Mouse (Mus musculus): ENCODE data around the gene Fgd6. TPM values are rescaled to one million over a fixed set of nuclear protein-coding genes. Genes with fewer than 3 reads are reported as not detected.
A peak's percentile ranks its signal among the peaks of the same experiment; 100 is the strongest.

The Fgd6 gene
- polyA plus RNA-seq, 1 experiment, result 2.3 TPM

DNA sequence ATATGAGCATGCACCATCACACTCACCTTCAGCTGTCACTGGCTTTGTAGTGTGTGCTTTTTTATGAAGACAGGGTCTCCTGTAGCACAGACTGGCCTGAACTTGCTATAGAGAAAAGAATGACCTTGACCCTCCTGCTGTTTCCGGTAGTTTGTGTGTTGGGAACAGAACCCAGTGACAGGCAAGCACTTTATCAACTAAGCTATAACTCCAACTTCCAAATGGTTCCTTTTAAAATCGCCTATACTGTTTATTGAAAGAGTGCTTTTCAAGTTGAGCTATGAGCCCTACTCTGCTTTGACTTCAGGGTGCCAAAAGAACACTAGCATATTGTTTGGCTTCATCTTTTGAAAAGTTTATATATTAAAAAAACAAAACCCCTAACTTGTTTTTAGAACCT lies 24.8 kb upstream of the Fgd6 start:
- Histone ChIP-seq H3K36me3 (ENCODE audit: control insufficient read depth, insufficient read depth, low read length) (no peaks in the 10 kb centered on the region; the same call in 1 of the 2 replicates), H3K4me1 (ENCODE audit: control insufficient read depth, insufficient read depth, low read length) (peaks cover 4% of the 10 kb centered on the region; the same call in 1 of the 2 replicates), H3K4me3 (ENCODE audit: insufficient read depth, low read depth, low read length) (no peak overlapping the region), H3K27ac (ENCODE audit: insufficient read depth, low read depth, low read length) (no peak overlapping the region), H3K27me3 (replicated peaks; ENCODE audit: control insufficient read depth, insufficient read depth, low read length) (no peaks in the 10 kb centered on the region)
- TF ChIP-seq CTCF (conservative IDR thresholded peaks at IDR 0.05; ENCODE audit: insufficient read depth, insufficient read length, low read depth, low read length) (no peak), POLR2A (IDR thresholded peaks at IDR 0.05; ENCODE audit: low read depth, low read length) (no peak)
- no peak for DNase-seq
- WGBS, result 40% methylated on average over 2 of the region's 2 CpGs

DNA sequence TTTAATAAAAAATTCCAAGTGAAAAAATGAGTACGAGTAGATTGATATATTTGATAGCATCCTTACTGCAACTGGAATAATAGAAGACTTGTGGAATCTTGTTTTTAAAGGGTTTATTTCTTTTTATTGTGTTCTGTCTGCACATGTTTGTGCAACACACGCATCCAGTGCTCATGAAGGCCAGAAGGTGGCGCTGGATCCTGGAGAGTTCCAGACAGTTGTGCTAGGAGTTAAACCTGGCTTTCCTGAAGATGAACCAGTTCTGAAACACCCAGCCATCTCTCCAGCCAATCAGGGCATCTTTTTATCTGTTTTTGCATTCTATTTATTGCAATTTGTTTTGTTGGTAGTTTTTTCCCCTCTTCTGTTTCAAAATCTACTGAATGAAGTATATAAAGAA lies 22.6 kb upstream of the Fgd6 start:
- DNase-seq, result peak; percentile 75
- no peaks in the 10 kb centered on the region for H3K27me3 ChIP-seq (replicated peaks; ENCODE audit: control insufficient read depth, insufficient read depth, low read length)
- no peak overlapping the region for H3K27ac ChIP-seq (ENCODE audit: insufficient read depth, low read depth, low read length)
- peak; percentile 84 for TF ChIP-seq CTCF (conservative IDR thresholded peaks at IDR 0.05; ENCODE audit: insufficient read depth, insufficient read length, low read depth, low read length)
- TF ChIP-seq POLR2A (IDR thresholded peaks at IDR 0.05; ENCODE audit: low read depth, low read length), result no peak
- H3K4me1 ChIP-seq (ENCODE audit: control insufficient read depth, insufficient read depth, low read length), result peaks cover 4% of the 10 kb centered on the region; the same call in 1 of the 2 replicates
- WGBS, result 53% methylated on average over 3 of the region's 3 CpGs
- no peak overlapping the region for H3K4me3 ChIP-seq (ENCODE audit: insufficient read depth, low read depth, low read length)
- H3K36me3 ChIP-seq (ENCODE audit: control insufficient read depth, insufficient read depth, low read length), result no peaks in the 10 kb centered on the region

DNA sequence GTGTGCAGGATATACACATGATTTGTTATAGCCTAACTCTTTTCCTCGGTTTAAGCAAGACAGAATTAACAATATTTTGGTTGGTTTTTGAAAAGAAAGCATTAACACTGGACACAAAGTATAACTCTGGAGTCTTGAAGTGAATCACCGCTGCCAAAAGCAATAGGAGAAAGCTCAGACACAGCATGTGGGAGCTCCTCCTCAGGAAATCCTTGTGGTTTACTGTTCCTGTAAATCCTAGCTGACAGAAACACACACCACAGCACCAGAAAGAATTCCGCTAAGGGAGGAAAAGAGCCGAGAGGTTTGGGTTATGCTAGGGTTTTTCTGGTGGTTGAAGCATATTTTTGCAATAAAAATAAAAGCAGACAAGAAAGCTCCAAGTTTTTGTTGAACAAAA lies 21.6 kb upstream of the Fgd6 start:
- peaks cover 4% of the 10 kb centered on the region; the same call in 1 of the 2 replicates for H3K4me1 ChIP-seq (ENCODE audit: control insufficient read depth, insufficient read depth, low read length)
- H3K36me3 ChIP-seq (ENCODE audit: control insufficient read depth, insufficient read depth, low read length), result no peaks in the 10 kb centered on the region
- H3K27ac ChIP-seq (ENCODE audit: insufficient read depth, low read depth, low read length), result no peak overlapping the region
- WGBS, result 45% methylated on average over 4 of the region's 4 CpGs
- peak; percentile 48 for DNase-seq
- H3K4me3 ChIP-seq (ENCODE audit: insufficient read depth, low read depth, low read length), result no peak overlapping the region
- no peaks in the 10 kb centered on the region for H3K27me3 ChIP-seq (replicated peaks; ENCODE audit: control insufficient read depth, insufficient read depth, low read length)
- TF ChIP-seq POLR2A (IDR thresholded peaks at IDR 0.05; ENCODE audit: low read depth, low read length), result no peak
- no peak for TF ChIP-seq CTCF (conservative IDR thresholded peaks at IDR 0.05; ENCODE audit: insufficient read depth, insufficient read length, low read depth, low read length)

DNA sequence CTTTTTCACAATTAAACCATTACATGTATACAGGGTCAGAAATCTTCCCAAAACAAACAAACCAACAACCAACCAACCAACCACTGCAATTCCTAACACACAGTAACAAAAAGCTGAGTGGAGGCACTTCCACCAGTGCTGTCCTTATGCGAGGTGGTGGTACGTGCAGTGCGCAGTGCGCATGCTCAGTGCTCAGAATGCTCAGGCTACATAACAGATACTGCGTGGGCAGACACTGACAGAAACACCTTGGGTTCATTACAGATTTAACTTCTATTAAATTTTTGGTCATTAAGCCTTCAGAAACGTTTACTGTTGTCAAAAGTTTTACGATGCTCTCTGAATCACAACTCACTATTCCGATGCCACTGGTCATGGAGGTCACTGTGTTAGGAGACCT lies 18.3 kb upstream of the Fgd6 start:
- no peak for TF ChIP-seq CTCF (conservative IDR thresholded peaks at IDR 0.05; ENCODE audit: insufficient read depth, insufficient read length, low read depth, low read length)
- WGBS, result 71% methylated on average over 8 of the region's 8 CpGs
- Histone ChIP-seq H3K27me3 (replicated peaks; ENCODE audit: control insufficient read depth, insufficient read depth, low read length) (no peaks in the 10 kb centered on the region), H3K4me1 (ENCODE audit: control insufficient read depth, insufficient read depth, low read length) (peaks cover 2% of the 10 kb centered on the region; the same call in 1 of the 2 replicates), H3K4me3 (ENCODE audit: insufficient read depth, low read depth, low read length) (no peak overlapping the region), H3K27ac (ENCODE audit: insufficient read depth, low read depth, low read length) (no peak overlapping the region), H3K36me3 (ENCODE audit: control insufficient read depth, insufficient read depth, low read length) (no peaks in the 10 kb centered on the region)
- DNase-seq, result no peak

- WGBS, result 54% methylated on average over 5 of the region's 5 CpGs
- Histone ChIP-seq H3K27me3 (replicated peaks; ENCODE audit: control insufficient read depth, insufficient read depth, low read length) (no peaks in the 10 kb centered on the region), H3K36me3 (ENCODE audit: control insufficient read depth, insufficient read depth, low read length) (no peaks in the 10 kb centered on the region), H3K4me1 (ENCODE audit: control insufficient read depth, insufficient read depth, low read length) (peaks cover 2% of the 10 kb centered on the region; the same call in 1 of the 2 replicates), H3K27ac (ENCODE audit: insufficient read depth, low read depth, low read length) (no peak overlapping the region), H3K4me3 (ENCODE audit: insufficient read depth, low read depth, low read length) (no peak overlapping the region)
- DNase-seq, result peak; percentile 56
- no peak for TF ChIP-seq CTCF (conservative IDR thresholded peaks at IDR 0.05; ENCODE audit: insufficient read depth, insufficient read length, low read depth, low read length)
- no peak for TF ChIP-seq POLR2A (IDR thresholded peaks at IDR 0.05; ENCODE audit: low read depth, low read length)
These were observed 15.2 kb upstream of the Fgd6 start for GRCm38 (mm10) chr10:94020587-94020986.

DNA sequence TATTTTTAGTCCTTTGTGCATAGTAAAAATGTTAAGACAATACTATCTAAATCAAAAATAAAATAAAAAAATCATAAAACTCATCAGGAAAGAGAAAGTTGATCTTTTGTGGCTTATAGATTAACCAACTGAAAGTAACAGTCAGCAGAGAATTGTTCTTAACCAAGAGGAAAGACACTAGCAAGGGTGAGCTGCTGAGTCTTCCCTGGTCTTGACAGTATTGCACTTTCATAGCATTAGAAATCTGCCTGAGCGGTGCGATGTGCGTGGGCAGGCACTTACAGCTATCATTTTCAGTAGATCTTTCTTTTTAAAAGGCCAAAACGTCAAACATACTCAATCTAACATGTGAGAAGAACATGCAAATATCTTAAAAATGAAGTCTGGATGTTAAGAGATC lies 14.7 kb upstream of the Fgd6 start:
- Histone ChIP-seq H3K4me1 (ENCODE audit: control insufficient read depth, insufficient read depth, low read length) (peaks cover 2% of the 10 kb centered on the region; the same call in 1 of the 2 replicates), H3K36me3 (ENCODE audit: control insufficient read depth, insufficient read depth, low read length) (no peaks in the 10 kb centered on the region), H3K27me3 (replicated peaks; ENCODE audit: control insufficient read depth, insufficient read depth, low read length) (no peaks in the 10 kb centered on the region), H3K27ac (ENCODE audit: insufficient read depth, low read depth, low read length) (no peak overlapping the region), H3K4me3 (ENCODE audit: insufficient read depth, low read depth, low read length) (no peak overlapping the region)
- WGBS, result 70% methylated on average over 4 of the region's 4 CpGs
- no peak for DNase-seq
- TF ChIP-seq CTCF (conservative IDR thresholded peaks at IDR 0.05; ENCODE audit: insufficient read depth, insufficient read length, low read depth, low read length) (no peak), POLR2A (IDR thresholded peaks at IDR 0.05; ENCODE audit: low read depth, low read length) (no peak)

GRCm38 (mm10) chr10:94025079-94025478 lies 10.7 kb upstream of the Fgd6 start:
- Histone ChIP-seq H3K27ac (ENCODE audit: insufficient read depth, low read depth, low read length) (no peak overlapping the region), H3K4me3 (ENCODE audit: insufficient read depth, low read depth, low read length) (no peak overlapping the region)
- WGBS, result 97% methylated on average over 8 of the region's 8 CpGs

More at GRCm38 (mm10) chr10:94025079-94025478, 10.7 kb upstream of the Fgd6 start:
- Histone ChIP-seq H3K27me3 (replicated peaks; ENCODE audit: control insufficient read depth, insufficient read depth, low read length) (no peaks in the 10 kb centered on the region), H3K4me1 (ENCODE audit: control insufficient read depth, insufficient read depth, low read length) (peaks cover 2% of the 10 kb centered on the region; the same call in 1 of the 2 replicates), H3K36me3 (ENCODE audit: control insufficient read depth, insufficient read depth, low read length) (no peaks in the 10 kb centered on the region)
- TF ChIP-seq CTCF (conservative IDR thresholded peaks at IDR 0.05; ENCODE audit: insufficient read depth, insufficient read length, low read depth, low read length), result no peak
- no peak for DNase-seq
